Mouse (Mus musculus) large intestine, adult 2 months (tissue): ENCODE measurements around the gene Rac2. TPM values are rescaled to one million over a fixed set of nuclear protein-coding genes. Genes with fewer than 3 reads are reported as not detected.

Experiments
- DNase-seq: peaks from one replicate; pipeline ENCODE4 v3.0.0-alpha.2; 2012; ENCODE audit warnings: low read depth, low spot score
- WGBS: fragments of 180-500 bp; shearing (Covaris S2); methylation state at CpG from one replicate; pipeline ENCODE4 v1.1.7; 2018; 5-methylcytosine and 5-hydroxymethylcytosine counted together
- polyA plus RNA-seq: library from polyadenylated mRNA; depleted of rRNA; stranded (reverse); fragments of >200 nt; gene quantifications from 2 replicates; pipeline ENCODE4 v1.2.3, GENCODE M21; 2012

Gene Rac2
- polyA plus RNA-seq, 1 experiment = 139 TPM

DNA sequence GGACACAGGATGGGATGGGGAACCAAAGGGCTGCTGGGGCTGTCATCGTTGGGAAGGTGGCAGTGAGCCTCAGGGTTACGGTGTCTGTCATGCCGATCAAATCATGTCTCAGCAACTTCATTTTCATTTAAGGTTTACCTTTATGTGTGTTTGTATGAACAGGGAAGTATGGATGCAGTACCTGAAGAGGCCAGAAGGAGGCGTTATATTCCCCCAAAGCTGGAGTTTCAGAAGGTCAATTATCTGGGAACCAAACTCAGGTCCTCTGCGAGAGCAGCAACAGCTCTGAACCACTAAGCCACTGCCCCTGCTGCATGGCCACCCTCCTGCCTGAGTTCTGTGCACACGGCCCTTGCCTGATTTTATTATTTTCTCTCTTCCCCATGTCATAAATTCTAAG, 18.2 kb upstream of the Rac2 start:
- DNase-seq = no peak
- 64% methylated on average over 6 of the region's 6 CpGs for WGBS

DNA sequence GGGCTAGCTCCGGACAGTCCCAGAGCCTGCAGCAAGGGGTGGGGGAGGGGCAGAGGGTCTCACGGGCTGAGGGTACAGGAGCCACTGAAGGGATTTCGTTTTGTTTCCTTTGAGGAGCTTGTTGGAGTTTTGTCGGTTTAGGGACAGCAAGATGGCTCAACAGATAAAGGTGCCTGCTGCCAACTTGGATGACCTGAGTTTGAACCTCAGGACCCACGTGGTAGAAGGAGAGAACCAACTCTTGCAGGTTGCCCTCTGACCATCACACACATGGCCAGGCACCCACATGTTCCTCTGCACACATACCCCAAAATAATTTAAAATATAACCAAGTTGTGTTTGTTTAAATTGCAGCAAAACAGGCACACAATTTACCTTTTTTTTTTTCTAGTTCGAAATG, 17.4 kb upstream of the Rac2 start:
- no peak for DNase-seq
- 73% methylated on average over 6 of the region's 6 CpGs for WGBS

DNA sequence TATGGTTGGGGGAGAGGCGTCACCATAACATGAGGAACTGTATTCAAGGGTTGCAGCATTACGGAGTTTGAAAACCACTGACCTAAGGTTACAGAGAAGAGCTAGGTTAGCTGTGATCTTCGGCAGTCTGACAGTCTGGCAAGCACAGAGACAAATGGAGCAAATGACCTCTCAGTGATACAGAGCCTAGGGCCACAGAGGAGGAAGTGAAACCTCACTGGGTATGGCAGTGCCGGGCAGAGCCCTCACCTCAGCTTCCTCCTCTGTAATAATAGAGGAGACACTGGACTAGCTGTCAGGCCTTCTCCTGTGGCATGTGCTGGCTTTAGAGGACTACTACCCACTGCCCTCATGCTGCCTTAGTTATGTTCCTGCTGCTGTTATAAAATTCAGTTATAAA, 16.3 kb upstream of the Rac2 start:
- DNase-seq = no peak
- WGBS = 71% methylated on average over 4 of the region's 4 CpGs

DNA sequence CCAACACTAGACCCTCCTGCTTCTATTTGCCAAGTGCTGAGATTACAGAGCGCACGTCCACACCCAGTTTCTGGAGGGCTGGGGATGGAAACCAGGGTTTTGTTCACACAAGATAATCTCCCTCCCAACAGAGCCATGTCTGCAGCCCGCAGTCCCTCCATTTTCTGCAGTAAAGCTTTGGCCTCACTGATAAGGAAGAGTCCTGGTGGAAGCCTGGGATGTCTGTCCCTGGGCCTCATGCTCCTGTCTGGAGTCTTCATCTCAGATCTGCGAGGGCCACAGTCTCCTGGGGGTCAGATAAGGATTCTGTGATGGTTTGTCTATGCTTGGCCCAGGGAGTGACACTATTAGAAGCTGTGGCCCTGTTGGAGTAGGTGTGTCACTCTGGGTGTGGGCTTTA, 15.5 kb upstream of the Rac2 start:
- DNase-seq = no peak
- 87% methylated on average over 4 of the region's 4 CpGs for WGBS

DNA sequence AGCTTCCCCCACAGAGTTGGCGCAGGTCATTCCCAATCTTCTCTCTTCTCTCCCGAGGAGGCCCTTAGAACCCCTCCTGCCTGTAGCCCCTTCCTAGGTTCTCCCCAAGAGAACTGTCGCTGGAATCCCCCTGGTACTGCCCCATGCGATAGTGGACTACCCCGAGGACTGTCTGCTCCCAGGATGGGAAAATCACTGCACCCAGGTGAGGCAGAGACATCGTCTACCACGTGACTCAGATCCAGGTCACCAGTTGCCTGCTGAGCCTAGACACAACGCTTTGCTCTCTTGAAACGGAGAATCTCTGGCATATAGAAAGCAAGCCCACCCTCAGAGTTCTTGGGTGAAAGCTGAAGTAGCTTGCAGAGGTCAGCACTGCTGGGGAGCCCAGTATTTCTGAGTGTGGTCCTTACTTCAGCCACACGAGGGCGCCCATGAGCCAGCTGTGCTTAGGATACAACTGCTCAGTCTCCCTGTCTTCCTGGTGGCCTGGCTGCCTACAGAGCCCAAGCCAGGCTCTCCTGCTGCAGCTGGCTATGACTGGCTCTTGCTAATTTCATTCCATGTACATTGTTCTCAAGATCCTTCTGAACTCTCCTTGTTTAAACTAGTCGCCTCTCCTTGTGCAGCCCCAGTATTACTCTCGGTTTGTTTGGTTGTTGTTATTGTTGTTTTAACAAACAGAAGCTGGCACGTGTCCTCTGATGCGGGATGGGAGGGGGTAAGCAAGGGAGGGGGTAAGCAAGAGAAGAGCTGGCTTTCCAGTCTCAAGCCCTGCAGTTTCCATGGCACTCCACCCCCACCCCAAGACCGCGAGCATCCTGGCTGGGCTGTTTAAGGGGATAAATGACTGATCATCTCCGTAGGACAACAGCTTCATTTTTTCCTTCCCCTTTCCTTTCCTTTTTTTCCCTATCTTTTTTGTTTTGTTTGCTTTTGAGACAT, 14.7 kb upstream of the Rac2 start:
- DNase-seq = peak; percentile 56
- WGBS = 51% methylated on average over 18 of the region's 18 CpGs

DNA sequence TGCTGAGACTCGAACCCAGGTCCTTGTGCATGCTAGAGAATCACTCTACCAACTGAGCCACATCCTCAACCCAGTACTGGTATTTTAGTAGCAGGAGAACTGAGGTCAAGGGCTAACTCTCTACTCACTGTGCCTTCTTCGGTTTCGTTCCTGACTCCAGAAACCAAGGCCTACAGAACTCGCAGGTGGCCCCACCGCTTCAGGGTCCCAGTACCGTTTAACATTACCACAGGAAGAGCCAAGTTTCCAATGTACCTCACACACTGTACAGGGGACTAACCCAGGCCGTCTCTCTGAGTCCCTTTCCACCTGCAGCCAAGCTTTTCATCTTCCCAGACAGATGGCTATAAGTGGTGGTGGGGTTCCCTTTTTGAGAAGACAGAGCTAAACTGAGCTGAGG, 12.8 kb upstream of the Rac2 start:
- DNase-seq = no peak
- WGBS = 83% methylated on average over 7 of the region's 7 CpGs

DNA sequence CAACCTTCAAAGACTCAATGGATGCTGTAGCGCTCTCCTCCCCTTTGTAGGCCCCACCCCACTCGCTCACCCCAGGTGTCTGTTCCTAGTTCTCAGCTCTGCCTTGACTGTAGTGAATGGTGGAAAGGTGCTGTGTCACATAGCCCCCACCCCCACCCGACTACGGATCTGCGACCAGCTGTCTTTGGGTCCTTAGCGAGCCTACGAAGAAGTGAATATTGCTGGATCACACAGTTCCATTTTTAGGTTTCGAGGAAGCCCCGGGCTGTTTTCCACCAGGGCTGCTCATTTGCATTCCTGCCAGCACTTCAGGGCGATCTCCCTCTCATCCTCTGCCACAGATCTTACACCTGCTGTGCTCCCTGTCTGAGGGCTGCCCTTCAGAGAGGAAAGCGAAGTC, 10.8 kb upstream of the Rac2 start:
- 51% methylated on average over 11 of the region's 11 CpGs for WGBS

DNA sequence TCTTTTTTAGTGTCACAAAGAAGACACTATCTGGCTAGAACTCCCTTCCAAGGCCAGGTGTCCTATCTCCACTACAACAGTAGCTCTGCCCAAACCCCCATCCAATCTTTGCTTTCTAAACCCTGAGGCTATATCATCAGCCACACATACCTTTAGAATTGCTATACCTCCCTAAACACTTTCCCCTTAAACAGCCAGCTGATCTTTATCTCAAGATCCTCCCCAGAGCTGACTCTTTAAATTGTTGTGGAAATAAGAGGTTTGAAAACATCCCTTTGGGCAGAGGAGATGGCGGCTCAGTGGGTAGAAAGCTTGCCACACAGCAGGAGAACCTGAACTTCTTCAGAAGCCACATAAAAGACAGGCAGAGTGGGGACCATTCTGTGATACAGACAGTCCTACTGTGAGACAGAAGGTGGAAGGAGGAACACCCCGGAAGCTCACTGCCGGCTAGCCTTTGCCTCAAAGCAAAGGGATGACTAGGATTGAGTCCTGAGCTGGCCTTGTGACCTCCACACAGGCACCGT, 3.8 kb upstream of the Rac2 start:
- WGBS = 77% methylated on average over 4 of the region's 4 CpGs
- no peak for DNase-seq

More for the DNA sequence above, 10.8 kb upstream of the Rac2 start:
- DNase-seq = no peak

DNA sequence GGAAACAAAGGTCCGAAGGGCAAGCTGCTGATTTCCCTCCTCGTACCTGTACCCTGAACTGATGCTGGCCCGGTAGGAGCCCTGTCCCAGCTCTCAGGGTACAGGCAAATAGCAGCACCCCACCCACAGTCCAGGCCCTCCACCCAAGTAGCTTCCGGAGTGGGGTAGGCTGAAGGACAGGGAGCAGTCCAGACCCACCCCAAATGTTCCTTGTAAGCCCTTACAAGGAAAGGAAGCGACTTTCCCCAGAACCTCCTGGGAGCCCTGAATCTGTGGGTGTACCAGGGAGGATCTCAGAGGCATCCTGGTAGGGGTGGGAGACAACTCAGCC, 348 bp downstream of the Rac2 start:
- 77% methylated on average over 5 of the region's 5 CpGs for WGBS
- no peak for DNase-seq

DNA sequence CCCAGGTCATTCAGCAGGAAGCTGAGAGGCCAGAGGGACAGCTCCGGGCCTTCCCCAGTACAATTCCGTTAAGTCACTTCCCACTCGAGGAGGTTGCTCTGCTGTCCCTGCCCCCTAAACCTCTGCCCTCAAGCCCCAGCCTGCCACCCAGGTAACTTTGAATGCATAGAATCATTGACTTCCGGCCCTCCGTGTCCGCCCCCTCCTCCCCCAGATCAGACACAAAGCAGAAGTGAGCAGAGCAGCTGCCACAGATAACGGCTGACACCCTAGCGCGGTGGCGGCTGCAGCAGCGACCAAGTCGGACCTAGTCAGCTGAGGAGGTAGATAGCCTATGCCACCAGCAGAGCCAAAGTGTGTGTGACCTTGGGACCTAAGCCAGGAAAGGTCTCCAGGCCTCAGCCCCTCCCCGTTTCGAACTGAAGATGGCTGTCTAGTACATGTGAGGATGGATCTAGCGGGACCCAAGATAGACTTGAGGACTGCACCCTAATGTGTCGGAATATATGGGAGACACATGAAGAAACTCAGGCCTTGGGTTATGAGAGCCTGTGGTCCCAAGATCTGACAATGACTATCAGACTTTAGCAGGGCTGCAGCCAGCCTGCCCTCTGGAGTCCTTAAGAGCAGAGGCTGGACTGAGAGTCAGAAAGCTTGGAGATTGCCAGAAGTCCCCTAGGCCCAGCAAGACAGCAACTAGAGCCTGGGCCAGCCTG, 871 bp downstream of the Rac2 start:
- WGBS = 47% methylated on average over 16 of the region's 16 CpGs
- DNase-seq = no peak

DNA sequence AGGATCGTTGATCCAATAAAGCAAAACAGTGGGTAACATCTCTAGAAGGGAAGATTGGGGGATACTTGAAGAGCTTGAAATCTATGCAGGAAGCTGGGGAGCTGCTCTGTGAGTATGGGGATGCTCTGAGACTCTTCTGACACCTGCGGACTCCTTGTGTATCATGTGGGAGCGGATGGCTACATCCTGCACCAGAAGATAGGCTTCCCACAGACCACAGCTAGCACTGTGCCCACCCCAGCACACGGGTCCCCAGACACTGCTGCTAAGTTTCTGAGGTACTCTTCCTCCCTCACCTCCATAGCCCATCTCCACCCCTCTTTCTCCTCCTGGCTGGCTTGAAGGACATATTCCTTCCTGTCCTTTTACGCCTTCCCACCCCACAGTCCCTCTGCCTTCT, 2.4 kb downstream of the Rac2 start:
- DNase-seq = no peak
- WGBS = 93% methylated on average over 5 of the region's 5 CpGs

DNA sequence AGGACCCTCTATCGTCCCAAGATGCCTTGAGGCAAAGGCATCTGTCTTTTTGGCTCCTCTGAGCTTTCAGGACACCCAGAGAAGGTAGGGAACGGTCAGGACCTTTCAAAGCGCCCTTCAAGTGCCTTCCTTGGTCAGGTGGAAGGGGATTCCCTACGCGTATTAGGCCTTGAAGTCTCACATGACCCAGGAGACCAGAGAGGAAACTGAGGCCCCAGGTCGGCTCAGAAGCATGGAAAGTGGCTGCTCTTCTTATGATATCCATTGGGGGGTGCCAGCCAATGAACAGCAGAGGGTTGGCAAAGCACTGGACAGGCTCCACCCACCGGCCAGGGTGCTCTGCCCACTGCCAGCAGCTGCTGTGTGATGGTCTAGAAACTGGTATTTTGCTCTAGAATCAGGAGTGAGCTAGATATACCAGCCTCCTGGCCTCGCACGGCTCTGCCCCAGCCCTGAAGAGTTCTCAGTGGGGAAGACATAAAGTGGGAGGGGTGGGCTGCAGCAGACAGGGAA, 4.9 kb downstream of the Rac2 start:
- WGBS = 69% methylated on average over 9 of the region's 9 CpGs
- DNase-seq = no peak

DNA sequence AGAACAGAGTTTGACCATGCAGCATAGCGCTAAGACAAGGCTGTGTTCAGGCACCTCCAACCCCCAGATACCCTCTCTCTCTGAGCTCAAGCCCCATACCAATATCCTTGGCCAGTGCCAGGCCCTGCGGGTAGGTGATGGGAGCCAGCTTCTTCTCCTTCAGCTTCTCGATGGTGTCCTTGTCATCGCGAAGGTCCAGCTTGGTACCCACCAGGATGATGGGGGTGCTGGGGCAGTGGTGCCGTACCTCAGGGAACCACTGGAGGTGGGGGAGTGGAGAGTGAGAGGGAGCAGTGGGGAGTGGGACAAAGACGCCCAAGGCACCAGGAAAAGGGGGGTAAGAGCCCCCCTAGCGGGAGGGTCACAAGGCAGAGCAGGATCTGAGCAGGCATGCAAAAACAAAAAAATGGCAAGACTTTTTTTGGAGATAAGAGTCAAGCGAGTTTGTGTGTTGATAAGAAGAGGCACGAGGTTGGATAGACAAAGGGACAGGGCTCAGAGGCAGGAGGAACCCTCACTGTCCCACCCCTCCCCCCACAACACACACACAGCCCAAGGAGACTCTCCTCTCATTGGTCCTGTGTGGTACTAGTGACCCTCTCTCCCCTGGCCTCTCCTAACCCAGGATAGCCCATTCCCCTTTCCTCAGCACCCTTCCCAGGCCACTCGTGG, 7.7 kb downstream of the Rac2 start:
- no peak for DNase-seq

DNA sequence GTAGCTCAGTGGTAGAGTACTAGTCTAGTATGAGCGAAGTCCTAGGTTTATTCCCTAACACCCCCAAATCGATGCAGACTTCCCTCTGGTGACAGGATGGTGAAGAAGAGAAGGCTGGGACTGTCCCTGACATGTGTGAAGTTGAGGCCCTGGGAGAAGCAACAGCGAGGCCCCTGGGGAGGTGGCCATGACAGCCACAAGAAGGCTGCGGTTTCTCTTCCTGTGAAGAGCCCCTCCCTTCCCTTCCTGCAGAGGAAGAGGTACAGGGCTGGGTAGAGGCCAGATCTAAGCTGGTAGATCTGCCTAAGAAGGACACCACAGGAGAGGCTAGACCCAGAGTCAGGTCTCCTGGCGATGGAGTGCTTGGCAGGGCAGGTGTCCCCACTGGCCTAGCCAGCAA, 8.6 kb downstream of the Rac2 start:
- 63% methylated on average over 5 of the region's 5 CpGs for whole genome bisulfite sequencing
- no peak for DNase-seq

More for the DNA sequence above, 7.7 kb downstream of the Rac2 start:
- WGBS = 75% methylated on average over 11 of the region's 11 CpGs

DNA sequence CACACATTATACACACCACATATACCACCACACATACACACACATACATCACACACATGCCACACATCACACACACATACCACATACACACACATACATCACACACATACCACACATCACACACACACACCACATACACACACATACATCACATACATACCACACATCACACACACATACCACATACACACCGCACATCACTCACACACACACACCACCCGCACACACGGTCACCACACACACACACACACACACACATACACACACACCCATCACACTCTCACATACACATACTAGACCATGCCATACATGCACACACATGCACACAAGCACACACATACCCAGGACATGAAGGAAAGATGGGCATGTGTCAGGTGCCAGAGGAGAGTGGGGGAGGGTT, 9.2 kb downstream of the Rac2 start:
- no peak for DNase-seq
- WGBS = 97% methylated on average over 3 of the region's 3 CpGs

DNA sequence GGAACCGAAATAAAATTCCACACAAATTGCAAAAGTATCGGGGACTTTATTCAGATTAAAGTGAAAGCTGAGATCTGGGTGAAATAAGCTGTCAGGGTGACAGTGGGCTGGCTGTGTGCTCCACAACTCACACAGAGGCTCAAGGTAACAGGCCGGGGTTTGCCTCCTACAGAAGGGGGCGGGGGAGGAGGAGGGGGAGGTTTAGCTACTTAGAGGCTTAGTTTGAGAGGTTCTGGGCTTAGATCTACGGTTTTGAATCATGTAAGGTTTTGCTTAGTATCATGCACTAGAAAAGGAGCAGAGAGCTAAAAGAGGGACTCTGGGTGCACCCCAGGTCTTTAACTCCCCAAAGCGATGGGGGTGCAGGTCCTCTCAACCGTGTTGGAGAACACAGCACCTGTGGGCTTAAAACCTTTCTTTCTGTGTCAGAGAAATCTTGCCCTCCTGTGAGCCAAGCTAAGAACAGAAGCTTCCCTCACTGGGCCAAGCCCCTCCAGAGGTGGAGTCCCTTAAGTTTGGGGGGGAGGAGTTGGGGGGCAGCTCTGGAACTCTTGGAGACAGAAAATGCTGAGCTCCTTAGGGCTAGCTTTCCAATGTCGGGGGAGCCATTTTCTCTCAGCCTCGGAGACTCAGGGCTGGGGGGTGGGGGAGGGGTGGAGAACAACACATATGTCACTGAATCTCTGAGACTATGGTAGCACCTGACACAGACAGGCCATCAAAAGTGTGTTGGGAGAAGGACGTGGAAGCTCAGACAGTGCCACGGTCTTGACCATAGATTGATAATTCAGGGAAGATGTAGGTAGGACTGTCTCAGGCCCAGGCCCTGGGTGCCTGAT, 13.2 kb downstream of the Rac2 start:
- no peak for DNase-seq

DNA sequence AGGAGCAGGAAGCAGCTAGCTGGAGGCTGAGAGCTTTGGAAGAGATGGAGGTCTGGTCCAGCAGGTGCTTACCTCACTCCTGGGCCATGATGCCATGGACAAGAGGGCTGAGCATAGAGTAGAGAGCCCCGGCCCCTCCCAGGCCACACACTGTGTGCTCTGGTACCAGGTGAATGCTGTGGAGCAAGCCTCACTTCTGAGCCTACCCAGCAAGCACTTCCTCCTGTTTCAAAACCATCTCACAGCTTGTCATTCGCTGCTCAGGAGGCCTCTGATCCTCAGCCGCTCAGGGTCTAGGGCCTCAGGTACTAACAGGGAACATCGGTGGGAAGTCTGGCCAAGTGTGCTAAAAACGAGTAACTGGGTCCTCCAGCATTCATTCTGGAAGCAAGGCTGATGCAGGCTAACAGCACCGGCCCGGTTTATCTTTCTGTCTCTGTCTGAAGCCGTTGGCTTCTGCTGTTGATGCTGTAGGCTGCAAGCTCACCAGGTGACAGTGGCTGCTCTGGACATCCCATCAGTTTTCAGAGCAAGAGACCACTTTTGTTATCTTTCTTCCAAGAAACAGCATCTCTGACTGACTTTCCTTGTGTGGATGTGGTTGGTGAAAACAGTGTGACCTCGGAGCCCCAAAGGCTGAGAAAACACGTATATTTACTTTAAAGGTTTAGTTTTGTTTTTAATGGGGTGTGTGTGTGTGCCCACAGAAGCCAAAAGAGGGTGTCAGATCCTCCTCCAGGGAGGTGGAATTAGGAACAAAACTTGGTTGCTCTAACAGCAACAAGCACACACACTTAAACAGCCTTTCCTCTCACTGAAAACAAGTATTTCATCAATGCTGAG, 14.7 kb downstream of the Rac2 start:
- 64% methylated on average over 10 of the region's 10 CpGs for WGBS
- no peak for DNase-seq

More for the DNA sequence above, 13.2 kb downstream of the Rac2 start:
- WGBS = 72% methylated on average over 11 of the region's 11 CpGs

DNA sequence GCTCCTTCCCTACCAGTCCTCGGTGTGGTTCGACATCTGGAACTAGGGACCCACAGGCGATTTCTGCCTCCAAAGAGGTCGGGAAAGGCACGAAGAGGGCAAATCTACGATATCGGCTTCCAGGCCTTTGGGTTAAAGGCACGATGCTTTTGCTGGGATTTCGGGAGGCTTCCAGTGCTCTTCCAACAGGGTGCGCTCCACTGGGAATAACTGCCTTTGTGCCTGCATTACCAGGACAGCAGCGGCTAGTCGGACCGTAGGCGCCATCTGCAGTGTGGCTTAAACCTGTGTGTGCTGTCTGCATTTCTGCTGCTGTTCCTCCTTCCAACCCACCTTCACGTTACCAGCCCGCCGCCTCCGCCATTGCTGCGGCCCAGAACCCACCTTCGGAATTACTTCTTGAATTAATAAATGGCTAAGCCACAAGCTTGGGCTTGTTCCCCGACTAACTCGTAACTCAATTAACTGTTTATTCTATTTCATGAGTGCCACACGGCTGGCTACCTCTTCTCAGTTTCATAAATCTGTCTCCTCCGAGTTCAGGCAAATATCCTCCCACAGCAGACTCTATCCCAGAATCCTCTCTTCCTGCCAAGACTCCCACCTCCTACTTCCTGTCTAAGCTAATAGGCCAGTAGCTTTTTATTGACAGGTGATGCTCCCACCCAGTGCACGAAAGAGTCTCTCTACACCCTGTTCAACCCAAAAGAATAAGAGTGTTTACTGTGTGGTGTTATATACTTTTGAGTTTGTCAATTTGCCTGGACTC, 17.9 kb downstream of the Rac2 start:
- no peak for DNase-seq

More for the DNA sequence above, 17.9 kb downstream of the Rac2 start:
- 61% methylated on average over 25 of the region's 25 CpGs for WGBS
